Mouse (Mus musculus) liver, embryonic 12.5 days (tissue): ENCODE data around the gene Tbc1d2b. TPM values are rescaled to one million over a fixed set of nuclear protein-coding genes. Genes with fewer than 3 reads are reported as not detected.

Source experiments
- polyA plus RNA-seq: library from polyadenylated mRNA; unstranded; fragments of >200 nt; fragmentation: Nextera tagmentation; extraction: Ambion mirVana; gene quantifications from 2 replicates; pipeline ENCODE4 v1.2.1, GENCODE M21; 2016

Tbc1d2b gene
- polyA plus RNA-seq, 1 experiment from 2014 or later = 11.0 TPM

Other genes with a start within 250 kb of the Tbc1d2b start
- 23.3 and 28.1 TPM in 2 replicates for gene Ctsh, start 216.7 kb downstream of the Tbc1d2b start, polyA plus RNA-seq
- 179 and 180 TPM in 2 replicates for gene Morf4l1, start 156.0 kb downstream of the Tbc1d2b start, polyA plus RNA-seq
- gene Adamts7, start 107.7 kb downstream of the Tbc1d2b start, polyA plus RNA-seq = 1.4 and 1.5 TPM in 2 replicates